Mouse (Mus musculus) forebrain, embryonic 16.5 days (tissue): ENCODE results near the gene Atmin. TPM values are rescaled to one million over a fixed set of nuclear protein-coding genes. Genes with fewer than 3 reads are reported as not detected.

Experiments used
- ATAC-seq: fragments of 200-750 bp; cut with Nextera tagmentation; 2 replicates; pipeline ENCODE4 v1.8.0; 2017; ENCODE audit warnings: mild to moderate bottlenecking, moderate library complexity
- H3K27ac ChIP-seq: fragments of 300-500 bp; sonication (generic); 2 replicates; pipeline ENCODE4 v1.5.1; 2014; ENCODE audit warnings: low read length, control low read depth
- H3K27me3 ChIP-seq: fragments of 300-500 bp; sonication (generic); replicated peaks from 2 replicates; pipeline ENCODE4 v1.6.1; 2014; ENCODE audit warnings: low read length; ENCODE audit not compliant: control insufficient read depth, insufficient read depth
- H3K36me3 ChIP-seq: fragments of 300-500 bp; sonication (generic); 2 replicates; pipeline ENCODE4 v1.6.1; 2014; ENCODE audit not compliant: control insufficient read depth, insufficient read depth
- H3K4me1 ChIP-seq: fragments of 300-500 bp; sonication (generic); replicated peaks from 2 replicates; pipeline ENCODE4 v1.6.1; 2014; ENCODE audit warnings: low read length; ENCODE audit not compliant: control insufficient read depth, insufficient read depth
- H3K4me2 ChIP-seq: fragments of 300-500 bp; sonication (generic); 2 replicates; pipeline ENCODE4 v1.6.1; 2014; ENCODE audit warnings: mild to moderate bottlenecking, low read length, control low read depth
- H3K4me3 ChIP-seq: fragments of 300-500 bp; sonication (generic); replicated peaks from 2 replicates; pipeline ENCODE4 v1.5.1; 2014; ENCODE audit warnings: mild to moderate bottlenecking, low read length, control low read depth
- H3K9ac ChIP-seq: fragments of 300-500 bp; sonication (generic); replicated peaks from 2 replicates; pipeline ENCODE4 v1.6.1; 2014; ENCODE audit warnings: low read depth, low read length, control low read depth
- H3K9me3 ChIP-seq: fragments of 300-500 bp; sonication (generic); 2 replicates; pipeline ENCODE4 v1.6.1; 2016; ENCODE audit warnings: low read length; ENCODE audit not compliant: control insufficient read depth
- WGBS: fragments of 180-500 bp; shearing (Covaris S2); extraction: QIAGEN DNeasy Blood & Tissue Kit; methylation state at CpG from one replicate; pipeline ENCODE4 v1.1.7; 2014; 5-methylcytosine and 5-hydroxymethylcytosine counted together
- polyA plus RNA-seq: library from polyadenylated mRNA; unstranded; fragments of >200 nt; fragmentation: Nextera tagmentation; extraction: Ambion mirVana; gene quantifications from 2 replicates; pipeline ENCODE4 v1.2.1, GENCODE M21; 2015

Atmin gene
- polyA plus RNA-seq, 1 experiment from 2014 or later: 19.1 TPM

DNA sequence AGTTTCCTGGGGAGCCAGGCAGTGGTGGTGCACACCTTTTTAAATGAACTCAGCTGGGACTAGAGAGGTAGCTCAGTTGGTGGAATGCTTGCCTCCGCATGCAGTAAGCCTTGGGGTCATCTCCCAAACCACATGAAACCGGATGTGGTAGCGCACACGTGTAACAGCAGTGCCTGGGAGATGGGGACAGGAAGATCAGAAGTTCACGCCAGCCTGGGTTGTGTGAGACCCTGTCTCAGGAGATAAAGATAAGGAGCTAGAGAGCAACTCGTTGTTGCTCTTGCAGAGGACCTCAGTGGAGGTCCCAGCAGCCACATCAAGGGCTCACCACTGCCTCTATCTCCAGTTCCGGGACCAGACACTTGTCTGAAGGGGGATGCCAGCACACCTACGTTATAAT lies 19.7 kb upstream of the Atmin start:
- no peaks in the 10 kb centered on the region for H3K9me3 ChIP-seq
- no peak for ATAC-seq
- no peak overlapping the region for H3K27ac ChIP-seq

GRCm38 (mm10) chr8:116927880-116928279 lies 15.3 kb upstream of the Atmin start:
- Histone ChIP-seq H3K4me2 (no peak overlapping the region), H3K9ac (no peak overlapping the region), H3K4me1 (no peaks in the 10 kb centered on the region), H3K27ac (no peak overlapping the region), H3K4me3 (no peak overlapping the region), H3K27me3 (no peaks in the 10 kb centered on the region), H3K9me3 (no peaks in the 10 kb centered on the region), H3K36me3 (no peaks in the 10 kb centered on the region)
- no peak for ATAC-seq
- 81% methylated on average over 9 of the region's 9 CpGs for WGBS

More for the DNA sequence above, 19.7 kb upstream of the Atmin start:
- Histone ChIP-seq H3K4me1 (peaks cover 10% of the 10 kb centered on the region), H3K9ac (no peak overlapping the region), H3K4me2 (no peak overlapping the region), H3K36me3 (no peaks in the 10 kb centered on the region), H3K27me3 (no peaks in the 10 kb centered on the region), H3K4me3 (no peak overlapping the region)
- WGBS: 98% methylated on average over 8 of the region's 8 CpGs

GRCm38 (mm10) chr8:116928588-116928987 lies 14.6 kb upstream of the Atmin start:
- H3K27ac ChIP-seq: no peak overlapping the region
- no peak overlapping the region for H3K9ac ChIP-seq
- 91% methylated on average over 5 of the region's 5 CpGs for WGBS
- no peak overlapping the region for H3K4me3 ChIP-seq
- no peaks in the 10 kb centered on the region for H3K9me3 ChIP-seq
- no peaks in the 10 kb centered on the region for H3K36me3 ChIP-seq
- no peak for ATAC-seq
- H3K4me2 ChIP-seq: no peak overlapping the region
- H3K4me1 ChIP-seq: no peaks in the 10 kb centered on the region
- no peaks in the 10 kb centered on the region for H3K27me3 ChIP-seq

- no peaks in the 10 kb centered on the region for H3K27me3 ChIP-seq
- 90% methylated on average over 4 of the region's 4 CpGs for WGBS
- H3K4me1 ChIP-seq: no peaks in the 10 kb centered on the region
- H3K4me3 ChIP-seq: no peak overlapping the region
- H3K36me3 ChIP-seq: no peaks in the 10 kb centered on the region
- no peaks in the 10 kb centered on the region for H3K9me3 ChIP-seq
- no peak for ATAC-seq
- no peak overlapping the region for H3K9ac ChIP-seq
- no peak overlapping the region for H3K27ac ChIP-seq
- no peak overlapping the region for H3K4me2 ChIP-seq
Measured at GRCm38 (mm10) chr8:116934976-116935375, 8.2 kb upstream of the Atmin start.

GRCm38 (mm10) chr8:116935506-116935905 lies 7.7 kb upstream of the Atmin start:
- Histone ChIP-seq H3K27ac (no peak overlapping the region), H3K9me3 (no peaks in the 10 kb centered on the region), H3K27me3 (no peaks in the 10 kb centered on the region), H3K36me3 (no peaks in the 10 kb centered on the region), H3K4me3 (no peak overlapping the region), H3K4me2 (no peak overlapping the region), H3K4me1 (no peaks in the 10 kb centered on the region), H3K9ac (no peak overlapping the region)
- ATAC-seq: no peak
- 55% methylated on average over 6 of the region's 6 CpGs for WGBS

DNA sequence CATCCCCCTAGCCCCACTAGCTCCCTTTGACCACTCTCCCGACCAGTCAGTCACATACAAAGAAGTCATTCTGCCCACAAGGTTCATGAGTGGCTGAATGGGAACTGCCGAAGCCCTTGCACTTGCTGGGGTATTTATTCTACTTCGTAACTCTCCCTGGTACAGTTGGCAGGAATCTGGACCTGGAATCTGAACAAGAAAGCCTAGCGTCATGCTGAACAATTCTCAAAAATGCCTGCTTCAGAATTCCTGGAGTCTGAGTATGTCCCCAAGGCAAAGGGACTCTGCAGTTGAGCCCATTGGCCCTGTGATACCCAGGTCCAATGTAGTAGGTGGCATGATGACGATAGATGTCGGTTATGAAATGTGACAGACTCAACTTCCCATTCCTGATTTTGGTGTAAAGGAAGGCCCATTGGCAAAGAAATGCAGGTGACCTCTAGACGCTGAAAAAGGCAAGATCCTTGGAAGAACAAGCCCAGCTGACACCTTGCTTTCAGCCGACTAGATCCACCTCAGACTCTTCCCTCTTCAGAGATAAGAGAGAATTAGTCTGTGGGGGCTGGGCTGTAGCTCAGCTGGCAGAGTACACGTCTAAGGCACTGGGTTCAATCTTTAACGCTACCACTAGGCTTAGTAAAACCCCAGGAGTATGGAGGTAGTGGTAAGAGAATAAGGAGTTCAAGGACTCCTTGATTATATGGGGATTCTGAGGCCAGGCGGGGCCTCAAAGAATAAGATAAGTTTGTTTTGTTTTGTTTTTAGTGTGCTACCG lies 722 bp upstream of the Atmin start:
- no peaks in the 10 kb centered on the region for H3K36me3 ChIP-seq

DNA sequence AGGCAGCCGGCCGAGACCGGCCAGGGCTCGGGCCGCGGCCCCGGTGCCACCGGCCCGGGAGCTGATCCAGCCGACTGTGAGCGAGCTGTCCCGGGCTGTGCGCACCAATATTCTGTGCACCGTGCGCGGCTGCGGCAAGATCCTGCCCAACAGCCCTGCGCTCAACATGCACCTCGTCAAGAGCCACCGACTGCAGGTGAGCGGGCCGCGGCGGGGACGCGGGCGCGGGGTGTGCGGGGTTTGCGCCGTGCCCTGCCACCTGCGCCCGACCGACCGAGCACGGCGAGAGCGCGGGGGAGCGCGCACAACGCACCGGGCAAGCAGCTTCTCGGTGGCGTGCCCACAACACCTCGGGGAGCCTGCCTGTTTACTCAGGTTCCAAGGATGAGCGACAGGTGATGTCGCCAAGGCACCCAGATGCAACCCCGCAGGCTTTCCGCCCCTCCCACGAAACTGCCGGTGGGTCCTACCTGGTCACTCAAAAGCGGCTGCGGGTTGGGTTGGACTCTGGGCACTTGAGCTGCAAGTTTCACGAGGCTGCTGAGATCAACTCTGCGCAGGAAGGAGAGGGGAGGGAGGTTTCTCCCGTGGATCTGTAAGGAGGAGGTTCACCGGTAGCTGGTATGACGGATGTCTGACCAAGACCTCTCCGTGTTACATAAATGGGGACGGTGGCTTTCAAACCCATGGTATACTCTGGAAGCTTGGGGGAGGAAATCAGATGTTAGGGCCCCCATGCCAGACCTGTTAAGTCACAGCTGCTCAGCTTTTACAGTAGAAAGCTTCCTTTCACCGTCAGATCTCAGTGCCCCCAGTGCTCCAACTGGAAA lies 577 bp downstream of the Atmin start:
- peak overlapping the region; percentile 85 for H3K4me3 ChIP-seq
- H3K9ac ChIP-seq: peak overlapping the region; percentile 90
- no peaks in the 10 kb centered on the region for H3K9me3 ChIP-seq
- peak overlapping the region; percentile 94 for H3K4me2 ChIP-seq
- H3K4me1 ChIP-seq: peaks cover 13% of the 10 kb centered on the region
- ATAC-seq: peak; percentile 79
- no peaks in the 10 kb centered on the region for H3K27me3 ChIP-seq
- 0 out of 2 replicates have a peak overlapping the region, but pooled peaks have one; percentile 30 for H3K27ac ChIP-seq
- under 1% methylated on average over 57 of the region's 62 CpGs for WGBS
- no peaks in the 10 kb centered on the region for H3K36me3 ChIP-seq

More for the DNA sequence above, 722 bp upstream of the Atmin start:
- 0 out of 2 replicates have a peak, but pooled peaks have one; percentile 16 for ATAC-seq
- H3K9ac ChIP-seq: no peak overlapping the region
- 72% methylated on average over 12 of the region's 12 CpGs for whole genome bisulfite sequencing
- H3K9me3 ChIP-seq: no peaks in the 10 kb centered on the region
- peaks cover 13% of the 10 kb centered on the region for H3K4me1 ChIP-seq
- H3K4me2 ChIP-seq: no peak overlapping the region
- H3K27me3 ChIP-seq: no peaks in the 10 kb centered on the region
- H3K4me3 ChIP-seq: peak overlapping the region; percentile 85; the same call in 1 of the 2 replicates
- no peak overlapping the region for H3K27ac ChIP-seq

DNA sequence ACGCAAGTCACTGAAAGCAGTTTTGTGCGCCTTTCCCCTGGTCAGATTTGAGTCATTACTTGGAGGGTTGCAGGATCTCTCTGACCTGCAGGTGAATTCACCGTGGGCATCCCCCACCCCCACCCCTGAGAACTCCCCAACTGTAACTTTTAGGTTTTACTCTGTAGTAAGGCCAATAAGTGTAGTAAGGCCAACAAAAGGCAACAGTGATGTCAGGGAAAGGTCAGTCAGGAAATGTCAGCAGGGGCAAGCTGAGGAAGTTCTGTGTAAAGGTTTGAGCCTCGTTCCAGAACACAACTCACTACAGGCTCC lies 1.1 kb downstream of the Atmin start:
- Histone ChIP-seq H3K27me3 (no peaks in the 10 kb centered on the region), H3K9ac (no peak overlapping the region), H3K27ac (no peak overlapping the region), H3K9me3 (no peaks in the 10 kb centered on the region), H3K4me2 (peak overlapping the region; percentile 94), H3K4me1 (peaks cover 13% of the 10 kb centered on the region), H3K4me3 (peak overlapping the region; percentile 85), H3K36me3 (no peaks in the 10 kb centered on the region)
- no peak for ATAC-seq
- WGBS: 16% methylated on average over 4 of the region's 4 CpGs

DNA sequence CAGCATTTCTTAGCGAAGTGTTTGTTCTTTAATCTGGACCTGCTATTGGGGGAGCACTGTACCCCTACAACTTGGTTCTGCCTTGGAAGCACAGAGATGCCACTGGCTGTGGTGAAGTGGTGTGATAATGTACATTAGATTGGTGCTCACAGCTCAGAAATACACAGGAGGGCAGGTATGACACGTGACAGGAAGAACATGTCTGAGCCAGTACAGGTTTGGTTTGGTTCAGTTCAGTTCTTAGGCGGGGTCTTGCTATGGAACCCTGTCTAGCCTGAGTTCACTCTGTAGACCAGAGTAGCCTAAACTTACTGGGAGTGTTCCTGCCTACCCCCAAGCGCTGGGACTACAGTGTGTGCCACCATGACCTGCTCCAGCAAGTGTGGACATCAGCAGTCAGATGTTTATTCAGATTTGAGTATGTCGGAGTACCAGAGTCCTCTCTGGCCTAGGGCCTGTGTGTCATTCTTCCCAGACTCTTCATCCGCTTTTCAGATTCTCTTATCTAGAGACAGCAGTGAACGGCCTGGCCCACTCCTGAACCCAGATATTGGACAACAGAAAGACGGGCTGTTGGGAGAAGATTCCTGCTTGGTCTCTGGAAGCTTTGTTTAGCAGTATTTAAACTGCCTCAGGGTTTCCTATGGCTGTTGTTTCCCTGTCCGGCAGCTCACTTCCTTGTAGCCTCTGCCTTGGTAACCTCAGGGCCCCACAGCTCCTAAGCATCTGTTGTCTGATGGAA lies 2.1 kb downstream of the Atmin start:
- no peaks in the 10 kb centered on the region for H3K36me3 ChIP-seq
- ATAC-seq: no peak
- no peak overlapping the region for H3K27ac ChIP-seq
- no peaks in the 10 kb centered on the region for H3K9me3 ChIP-seq
- no peak overlapping the region for H3K4me3 ChIP-seq
- peaks cover 13% of the 10 kb centered on the region for H3K4me1 ChIP-seq
- no peaks in the 10 kb centered on the region for H3K27me3 ChIP-seq
- H3K4me2 ChIP-seq: no peak overlapping the region
- 92% methylated on average over 9 of the region's 9 CpGs for WGBS
- H3K9ac ChIP-seq: no peak overlapping the region
